Mouse (Mus musculus): ENCODE data around the gene Trim46. TPM values are rescaled to one million over a fixed set of nuclear protein-coding genes. Genes with fewer than 3 reads are reported as not detected.
A peak's percentile ranks its signal among the peaks of the same experiment; 100 is the strongest.
"Not testable (repeated sequence)": the region's sequence is repeated elsewhere in the genome, so short reads cannot be mapped to it uniquely, and the experiment has no call there.

Trim46 gene
- total RNA-seq, 4 experiments from 2014 or later: 66.2 to 74.6 (median 68.4) TPM

GRCm38 (mm10) chr3:89233562-89234110 is 12.5 kb downstream of the Trim46 start:
- no peak for DNase-seq (ENCODE audit: low spot score in 2 of 2)

GRCm38 (mm10) chr3:89232614-89233013 is 13.5 kb downstream of the Trim46 start:
- no peak for DNase-seq (ENCODE audit: low spot score in 2 of 2)

DNA sequence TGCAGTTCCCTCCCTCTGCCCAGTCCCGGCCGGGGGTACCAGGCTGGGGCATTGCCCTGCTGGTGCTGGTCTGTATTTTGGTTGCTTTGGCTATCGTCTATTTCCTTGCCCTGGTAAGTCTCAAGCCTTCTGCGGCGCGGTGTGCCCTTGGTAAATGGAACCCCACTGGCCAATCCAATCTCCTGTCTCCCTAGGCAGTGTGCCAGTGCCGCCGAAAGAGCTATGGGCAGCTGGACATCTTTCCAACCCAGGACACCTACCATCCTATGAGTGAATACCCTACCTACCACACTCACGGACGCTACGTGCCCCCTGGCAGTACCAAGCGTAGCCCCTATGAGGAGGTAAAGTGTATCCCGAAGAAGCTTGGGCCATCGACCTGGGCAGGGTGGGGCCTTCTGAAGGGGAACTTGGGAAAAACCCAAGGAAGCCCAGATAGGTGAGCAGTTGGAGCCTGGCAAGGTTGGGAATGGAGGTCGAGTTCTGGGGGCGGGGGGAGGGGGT is 14.3 kb downstream of the Trim46 start:
- no peak for DNase-seq (ENCODE audit: low spot score in 2 of 2)

DNA sequence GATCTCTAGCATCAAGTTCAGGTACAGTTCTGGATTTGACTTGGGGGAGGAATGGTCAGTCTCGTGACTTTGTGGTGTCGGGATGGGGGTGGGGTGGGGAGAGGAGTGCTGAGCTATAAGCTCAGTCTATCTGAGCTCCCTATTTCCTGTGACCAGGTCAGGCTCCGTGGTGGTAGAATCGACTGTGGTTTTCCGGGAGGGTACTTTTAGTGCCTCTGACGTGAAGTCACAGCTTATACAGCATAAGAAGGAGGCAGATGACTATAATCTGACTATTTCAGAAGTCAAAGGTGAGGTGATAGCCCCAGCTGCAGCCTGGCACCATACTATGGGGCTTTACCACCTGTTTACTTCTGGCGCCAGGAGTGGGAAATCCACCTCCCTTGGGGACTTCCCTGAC is 14.8 kb downstream of the Trim46 start:
- no peak for DNase-seq (ENCODE audit: low spot score in 2 of 2)

DNA sequence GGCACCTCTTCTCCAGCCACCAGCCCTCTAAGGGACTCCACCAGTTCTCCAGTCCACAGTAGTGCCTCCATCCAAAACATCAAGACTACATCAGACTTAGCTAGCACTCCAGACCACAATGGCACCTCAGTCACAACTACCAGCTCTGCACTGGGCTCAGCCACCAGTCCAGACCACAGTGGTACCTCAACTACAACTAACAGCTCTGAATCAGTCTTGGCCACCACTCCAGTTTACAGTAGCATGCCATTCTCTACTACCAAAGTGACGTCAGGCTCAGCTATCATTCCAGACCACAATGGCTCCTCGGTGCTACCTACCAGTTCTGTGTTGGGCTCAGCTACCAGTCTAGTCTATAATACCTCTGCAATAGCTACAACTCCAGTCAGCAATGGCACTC is 15.5 kb downstream of the Trim46 start:
- DNase-seq (ENCODE audit: low spot score in 2 of 2): no peak

- DNase-seq (ENCODE audit: low spot score in 2 of 2): no peak
Measured at GRCm38 (mm10) chr3:89229276-89229675, 16.8 kb downstream of the Trim46 start.

DNA sequence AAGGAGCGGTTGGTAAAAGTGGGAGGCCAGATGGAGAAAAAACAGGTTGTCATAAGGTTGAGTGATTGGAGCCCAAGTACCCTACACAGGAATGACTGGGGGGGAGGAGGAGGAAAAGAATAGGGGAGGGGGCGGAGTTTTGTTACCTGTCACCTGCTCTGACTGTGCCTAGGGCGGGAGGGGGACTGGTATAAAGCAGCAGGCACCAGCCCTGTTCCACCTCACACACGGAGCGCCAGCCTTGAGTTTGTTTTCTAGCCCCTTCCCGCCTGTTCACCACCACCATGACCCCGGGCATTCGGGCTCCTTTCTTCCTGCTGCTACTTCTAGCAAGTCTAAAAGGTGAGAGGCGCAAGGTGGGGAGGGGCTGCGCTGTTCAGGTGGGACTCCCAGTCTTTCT is 17.3 kb downstream of the Trim46 start, which contains the start of gene Muc1:
TSS of gene Muc1 (plus strand) at position 222 of the 400 bp plus-strand sequence.
- DNase-seq (ENCODE audit: low spot score in 2 of 2): no peak

- DNase-seq (ENCODE audit: low spot score in 2 of 2): peak in 1 of 2 experiments; percentile 75
Measured at GRCm38 (mm10) chr3:89228180-89228549, 17.9 kb downstream of the Trim46 start.

GRCm38 (mm10) chr3:89227307-89228179 is 18.6 kb downstream of the Trim46 start:
- peak; percentile 77 to 93 for DNase-seq (ENCODE audit: low spot score in 2 of 2)

GRCm38 (mm10) chr3:89226900-89227299 is 19.2 kb downstream of the Trim46 start, which contains the start of gene Mtx1:
Gene Mtx1 (minus strand): TSS chr3:89227088.
- DNase-seq (ENCODE audit: low spot score in 2 of 2): no peak

DNA sequence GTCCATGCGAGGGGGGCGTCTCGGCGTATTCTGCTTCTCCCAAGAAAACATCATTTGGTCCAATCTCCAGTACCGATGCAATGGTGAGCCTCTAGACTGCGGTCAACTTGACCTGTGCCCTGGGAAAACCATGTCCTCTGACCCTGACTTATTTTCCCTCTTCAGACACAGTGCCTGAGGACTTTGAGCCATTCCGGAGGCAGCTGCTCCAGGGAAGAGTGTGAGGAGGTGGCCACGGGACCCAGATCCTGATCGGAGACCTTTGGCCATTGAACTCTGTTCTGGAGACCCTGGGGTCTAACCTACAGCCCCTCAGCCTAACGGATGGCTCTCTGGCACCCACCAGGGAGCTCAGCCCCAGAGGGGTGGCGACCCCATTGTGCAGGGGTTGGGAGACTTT is 19.7 kb downstream of the Trim46 start:
- DNase-seq (ENCODE audit: low spot score in 2 of 2): no peak

DNA sequence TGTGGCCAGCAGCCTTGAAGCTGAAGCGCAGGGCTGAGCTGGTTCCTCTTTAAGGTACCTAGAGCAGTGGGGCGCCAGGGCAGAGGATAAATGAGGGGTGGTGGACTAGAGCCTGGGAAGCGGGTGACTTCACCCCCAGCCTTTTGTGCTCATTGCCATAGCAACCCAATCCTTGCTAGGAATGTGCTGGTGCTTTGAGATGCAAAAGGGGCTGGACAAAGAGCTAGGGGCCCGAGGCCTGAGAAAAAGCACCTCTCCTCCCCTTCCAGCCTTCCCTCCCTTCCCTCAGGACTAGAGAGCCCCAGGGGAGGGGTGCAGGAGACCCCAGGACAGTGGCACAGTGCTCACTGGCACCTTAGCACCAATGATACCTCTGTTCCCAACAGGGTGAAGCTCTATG is 20.2 kb downstream of the Trim46 start:
- no peak for DNase-seq (ENCODE audit: low spot score in 2 of 2)

- no peak for DNase-seq (ENCODE audit: low spot score in 2 of 2)
Measured at GRCm38 (mm10) chr3:89225321-89225815, 20.7 kb downstream of the Trim46 start.

DNA sequence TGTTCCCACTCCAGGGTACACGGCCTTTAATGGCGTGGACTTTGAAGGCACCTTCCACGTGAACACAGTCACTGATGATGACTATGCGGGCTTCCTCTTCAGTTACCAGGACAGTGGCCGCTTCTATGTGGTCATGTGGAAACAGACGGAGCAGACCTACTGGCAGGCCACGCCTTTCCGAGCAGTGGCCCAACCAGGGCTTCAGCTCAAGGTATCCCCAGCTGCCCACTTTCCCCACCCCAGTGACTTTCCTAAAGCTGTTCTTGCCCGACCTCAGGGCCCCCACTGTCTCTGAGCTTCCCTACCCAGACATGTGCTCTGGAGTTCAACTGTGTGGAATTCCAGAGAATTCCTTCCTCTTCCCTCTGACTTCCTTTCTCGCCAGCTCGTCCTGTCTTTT is 21.3 kb downstream of the Trim46 start:
- DNase-seq (ENCODE audit: low spot score in 2 of 2): no peak

GRCm38 (mm10) chr3:89221167-89221566 is 24.9 kb downstream of the Trim46 start:
- no peak for DNase-seq (ENCODE audit: low spot score in 2 of 2)

DNA sequence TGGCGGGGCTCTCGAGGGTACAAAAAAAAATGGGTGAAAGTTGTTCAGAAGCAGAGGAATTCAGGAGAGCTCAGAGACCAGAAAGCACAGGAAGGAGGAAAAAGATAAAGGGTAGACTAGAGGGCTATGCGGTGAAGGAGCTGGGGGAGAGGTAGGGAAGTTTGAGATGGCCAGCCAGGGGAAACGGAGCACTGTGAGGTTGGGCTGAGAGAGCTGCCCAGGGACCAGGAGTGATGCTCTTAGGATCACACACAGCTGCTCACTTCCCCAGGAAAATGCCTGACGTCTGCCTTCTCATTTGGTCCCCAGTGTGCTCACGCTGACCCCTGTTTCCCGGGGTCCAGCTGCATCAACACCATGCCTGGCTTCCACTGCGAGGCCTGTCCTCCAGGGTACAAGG is 26.6 kb downstream of the Trim46 start:
- DNase-seq (ENCODE audit: low spot score in 2 of 2): no peak

GRCm38 (mm10) chr3:89218271-89218670 is 27.8 kb downstream of the Trim46 start:
- DNase-seq (ENCODE audit: low spot score in 2 of 2): no peak

DNA sequence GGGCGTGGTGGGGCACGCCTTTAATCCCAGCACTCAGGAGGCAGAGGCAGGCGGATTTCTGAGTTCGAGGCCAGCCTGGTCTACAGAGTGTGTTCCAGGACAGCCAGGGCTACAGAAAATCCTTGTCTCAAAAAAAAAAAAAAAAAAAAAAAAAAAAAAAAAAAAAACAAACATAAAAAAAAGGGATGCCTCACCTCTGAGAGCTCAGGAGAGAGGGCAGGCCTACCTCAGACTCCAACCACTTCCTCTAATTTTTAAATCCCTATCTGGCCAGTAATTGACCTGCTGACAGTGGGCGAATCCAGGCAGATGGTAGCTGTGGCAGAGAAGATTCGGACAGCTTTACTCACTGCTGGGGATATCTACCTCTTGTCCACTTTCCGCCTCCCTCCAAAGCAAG is 29.7 kb downstream of the Trim46 start:
- not testable (repeated sequence) for DNase-seq (ENCODE audit: low spot score in 2 of 2)

DNA sequence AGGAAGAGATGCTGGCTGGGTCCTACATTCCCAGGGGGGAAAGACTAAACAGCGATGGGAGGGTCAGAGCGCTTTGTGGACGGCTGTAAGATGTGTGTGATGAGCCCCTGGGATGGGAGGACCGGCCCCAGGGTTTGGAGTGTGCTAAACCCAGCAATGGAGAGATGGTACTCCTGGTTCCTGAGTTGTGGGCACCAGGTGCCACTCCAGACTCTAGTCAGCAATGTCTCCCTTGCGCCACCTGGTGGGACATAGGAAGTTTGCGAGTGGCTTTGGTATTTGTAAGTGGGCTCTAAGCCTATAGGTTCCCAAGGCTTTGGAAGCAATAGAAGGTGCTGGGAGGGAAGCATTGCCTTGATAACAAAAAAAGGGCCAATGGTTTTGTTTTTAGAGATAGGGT is 30.3 kb downstream of the Trim46 start:
- peak in 1 of 2 experiments; percentile 78 for DNase-seq (ENCODE audit: low spot score in 2 of 2)

GRCm38 (mm10) chr3:89214681-89215411 is 31.3 kb downstream of the Trim46 start, which contains the start of gene Thbs3:
Gene Thbs3 (plus strand): TSS chr3:89215180.
- peak in 1 of 2 experiments; percentile 8 for DNase-seq (ENCODE audit: low spot score in 2 of 2)

DNA sequence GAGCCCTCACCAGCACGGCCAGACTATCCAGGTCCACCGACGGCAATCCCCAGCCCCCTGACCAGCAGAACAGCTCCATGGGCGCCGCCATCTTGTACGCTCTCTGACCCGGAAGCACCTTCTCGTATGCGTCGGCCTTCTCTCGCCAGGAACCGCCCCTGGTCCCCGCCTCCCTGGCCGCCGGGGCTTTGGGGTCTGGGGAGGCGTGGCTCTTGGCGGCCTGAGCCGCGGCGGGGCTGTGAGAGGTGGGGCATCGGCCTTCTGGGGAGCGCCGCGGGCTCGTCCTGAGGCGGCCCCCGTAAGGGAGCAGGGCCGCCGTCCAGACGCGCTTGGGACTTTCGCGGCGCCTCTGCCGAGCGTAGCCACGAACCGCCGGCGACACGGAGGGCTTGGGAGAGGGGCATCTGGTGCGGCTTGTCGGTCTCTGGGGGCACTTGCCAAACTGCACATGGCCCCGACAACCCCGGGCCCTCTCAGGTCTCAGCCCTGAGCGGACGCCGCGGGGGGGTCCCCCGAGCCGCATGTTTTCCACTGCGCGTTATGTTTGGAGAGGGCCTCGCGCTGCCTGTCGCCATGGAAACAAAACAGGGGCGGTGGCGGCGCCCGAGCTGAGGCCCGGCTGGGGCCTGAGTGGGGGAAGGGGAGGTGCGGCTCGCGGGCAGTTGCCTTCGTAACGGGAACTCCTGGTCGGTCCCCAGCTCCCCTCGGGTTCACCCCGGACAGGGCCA is 32.1 kb downstream of the Trim46 start:
- peak; percentile 78 to 89 for DNase-seq (ENCODE audit: low spot score in 2 of 2)

All from left cerebral cortex, adult 8-10 months (tissue).